Mouse (Mus musculus): ENCODE data around the gene Osbpl6. TPM values are rescaled to one million over a fixed set of nuclear protein-coding genes. Genes with fewer than 3 reads are reported as not detected.

The Osbpl6 gene
- total RNA-seq, 2 experiments from 2014 or later, result 4.7 to 5.0 TPM

- no peak for DNase-seq
These were observed 15.2 kb downstream of the Osbpl6 start for GRCm38 (mm10) chr2:76421411-76421924.

- no peak for DNase-seq
These were observed 20.5 kb downstream of the Osbpl6 start for GRCm38 (mm10) chr2:76426816-76427215.

- no peak for DNase-seq
These were observed 23.0 kb downstream of the Osbpl6 start for GRCm38 (mm10) chr2:76429318-76429717.

- no peak for DNase-seq
These were observed 23.5 kb downstream of the Osbpl6 start for GRCm38 (mm10) chr2:76429855-76430254.

GRCm38 (mm10) chr2:76430539-76430938, 24.2 kb downstream of the Osbpl6 start:
- DNase-seq, result no peak

GRCm38 (mm10) chr2:76434224-76434623, 27.9 kb downstream of the Osbpl6 start:
- no peak for DNase-seq

GRCm38 (mm10) chr2:76435667-76436239, 29.4 kb downstream of the Osbpl6 start:
- DNase-seq, result no peak

GRCm38 (mm10) chr2:76437372-76437771, 31.1 kb downstream of the Osbpl6 start:
- DNase-seq, result no peak

- DNase-seq, result no peak
These were observed 33.2 kb downstream of the Osbpl6 start for GRCm38 (mm10) chr2:76439540-76439939.

GRCm38 (mm10) chr2:76442086-76442485, 35.8 kb downstream of the Osbpl6 start:
- DNase-seq, result peak; percentile 13

- no peak for DNase-seq
These were observed 43.6 kb downstream of the Osbpl6 start for GRCm38 (mm10) chr2:76449836-76450355.

GRCm38 (mm10) chr2:76466723-76467122, 60.4 kb downstream of the Osbpl6 start:
- DNase-seq, result no peak

- DNase-seq, result peak; percentile 52
These were observed 61.9 kb downstream of the Osbpl6 start for GRCm38 (mm10) chr2:76468204-76468603.

- DNase-seq, result no peak
These were observed 62.9 kb downstream of the Osbpl6 start for GRCm38 (mm10) chr2:76469091-76469750.

GRCm38 (mm10) chr2:76469751-76470099, 63.4 kb downstream of the Osbpl6 start:
- DNase-seq, result no peak

- DNase-seq, result no peak
These were observed 64.1 kb downstream of the Osbpl6 start for GRCm38 (mm10) chr2:76470391-76470790.

- DNase-seq, result no peak
These were observed 69.5 kb downstream of the Osbpl6 start for GRCm38 (mm10) chr2:76475788-76476187.

- no peak for DNase-seq
These were observed 82.5 kb downstream of the Osbpl6 start for GRCm38 (mm10) chr2:76488764-76489163.

GRCm38 (mm10) chr2:76490198-76490597, 83.9 kb downstream of the Osbpl6 start:
- DNase-seq, result no peak

- no peak for DNase-seq
These were observed 85.1 kb downstream of the Osbpl6 start for GRCm38 (mm10) chr2:76491371-76491770.

GRCm38 (mm10) chr2:76492224-76492623, 85.9 kb downstream of the Osbpl6 start:
- DNase-seq, result no peak

- no peak for DNase-seq
These were observed 89.9 kb downstream of the Osbpl6 start for GRCm38 (mm10) chr2:76496006-76496748.

GRCm38 (mm10) chr2:76496749-76497140, 90.4 kb downstream of the Osbpl6 start:
- DNase-seq, result no peak

Measured in heart, postnatal 4 days (tissue).